Mouse (Mus musculus) embryo, embryonic 11 days (tissue): ENCODE results near the gene Tnfaip2.
A peak's percentile ranks its signal among the peaks of the same experiment; 100 is the strongest.

ENCODE experiments used
- DNase-seq: peaks from one replicate; pipeline ENCODE4 v3.0.0-alpha.2; 2015

Tnfaip2 gene

GRCm38 (mm10) chr12:111446745-111447144 is 4.5 kb downstream of the Tnfaip2 start:
- DNase-seq = no peak

- DNase-seq = no peak
Observed at GRCm38 (mm10) chr12:111447350-111447749, 5.1 kb downstream of the Tnfaip2 start.

GRCm38 (mm10) chr12:111447898-111448760 is 5.9 kb downstream of the Tnfaip2 start:
- DNase-seq = no peak

- DNase-seq = no peak
Observed at GRCm38 (mm10) chr12:111448931-111449705, 6.8 kb downstream of the Tnfaip2 start.

GRCm38 (mm10) chr12:111450359-111450758 is 8.1 kb downstream of the Tnfaip2 start:
- no peak for DNase-seq

- DNase-seq = no peak
Observed at GRCm38 (mm10) chr12:111451561-111451960, 9.3 kb downstream of the Tnfaip2 start.

GRCm38 (mm10) chr12:111454021-111454420 is 11.8 kb downstream of the Tnfaip2 start:
- no peak for DNase-seq

- DNase-seq = no peak
Observed at GRCm38 (mm10) chr12:111454543-111455280, 12.4 kb downstream of the Tnfaip2 start.

GRCm38 (mm10) chr12:111455311-111455846 is 13.1 kb downstream of the Tnfaip2 start:
- DNase-seq = no peak

- no peak for DNase-seq
Observed at GRCm38 (mm10) chr12:111455860-111456259, 13.6 kb downstream of the Tnfaip2 start.

GRCm38 (mm10) chr12:111457742-111458141 is 15.5 kb downstream of the Tnfaip2 start:
- no peak for DNase-seq

- DNase-seq = no peak
Observed at GRCm38 (mm10) chr12:111463570-111463969, 21.3 kb downstream of the Tnfaip2 start.

- no peak for DNase-seq
Observed at GRCm38 (mm10) chr12:111466369-111466768, 24.1 kb downstream of the Tnfaip2 start.

- DNase-seq = no peak
Observed at GRCm38 (mm10) chr12:111468206-111468605, 25.9 kb downstream of the Tnfaip2 start.

GRCm38 (mm10) chr12:111469507-111469906 is 27.2 kb downstream of the Tnfaip2 start:
- peak; percentile 87 for DNase-seq

- no peak for DNase-seq
Observed at GRCm38 (mm10) chr12:111471119-111471518, 28.9 kb downstream of the Tnfaip2 start.

GRCm38 (mm10) chr12:111471721-111472120 is 29.5 kb downstream of the Tnfaip2 start:
- no peak for DNase-seq

GRCm38 (mm10) chr12:111472886-111473285 is 30.6 kb downstream of the Tnfaip2 start:
- no peak for DNase-seq

GRCm38 (mm10) chr12:111474384-111474783 is 32.1 kb downstream of the Tnfaip2 start:
- DNase-seq = no peak

GRCm38 (mm10) chr12:111474893-111475643 is 32.8 kb downstream of the Tnfaip2 start:
- no peak for DNase-seq

GRCm38 (mm10) chr12:111478924-111479323 is 36.7 kb downstream of the Tnfaip2 start:
- DNase-seq = no peak

GRCm38 (mm10) chr12:111479917-111480316 is 37.6 kb downstream of the Tnfaip2 start:
- peak; percentile 54 for DNase-seq
